Mouse (Mus musculus): ENCODE measurements around the gene Ubr2. TPM values are rescaled to one million over a fixed set of nuclear protein-coding genes. Genes with fewer than 3 reads are reported as not detected.

Ubr2 gene
- total and polyA plus RNA-seq, 3 experiments = 20.4 to 50.9 (median 39.6) TPM

- H3K79me2 ChIP-seq (replicated peaks; ENCODE audit: control insufficient read depth, extremely low read depth, insufficient read depth, poor library complexity, severe bottlenecking) = peaks cover 76% of the 10 kb centered on the region
- no peak overlapping the region for H3K9ac ChIP-seq (ENCODE audit: insufficient read depth, low read depth)
- no peak overlapping the region for H3K27ac ChIP-seq (ENCODE audit: insufficient read depth, low read depth)
- H3K36me3 ChIP-seq (replicated peaks in 1 of 2; ENCODE audit: control insufficient read depth in 1 of 2, insufficient read depth in 1 of 2, low read length in 1 of 2) = peaks cover 60 to 79% of the 10 kb centered on the region in 2 experiments
- peaks cover 19 to 44% of the 10 kb centered on the region in 2 experiments for H3K4me1 ChIP-seq (ENCODE audit: control insufficient read depth in 1 of 2, insufficient read depth in 2 of 2)
- no peaks in the 10 kb centered on the region for H3K27me3 ChIP-seq (replicated peaks)
- DNase-seq (ENCODE audit: extremely low read depth) = no peak
- no peak overlapping the region for H3K4me2 ChIP-seq (ENCODE audit: insufficient read depth, low read depth, poor library complexity, severe bottlenecking)
- no peak for TF ChIP-seq ZC3H11A (IDR thresholded peaks at IDR 0.05; ENCODE audit: low read depth, low read length)
- TF ChIP-seq POLR2A (IDR thresholded peaks at IDR 0.05; ENCODE audit: low read depth, low read length) = no peak
- no peak for TF ChIP-seq SIN3A (IDR thresholded peaks at IDR 0.05; ENCODE audit: low read length)
- TF ChIP-seq BHLHE40 (IDR thresholded peaks at IDR 0.05; ENCODE audit: low read depth, low read length) = no peak
- no peak for TF ChIP-seq MXI1 (IDR thresholded peaks at IDR 0.05; ENCODE audit: low read depth, low read length)
- TF ChIP-seq GABPA (IDR thresholded peaks at IDR 0.05; ENCODE audit: insufficient replicate concordance, low read depth, low read length) = no peak
- no peak for TF ChIP-seq ELF1 (IDR thresholded peaks at IDR 0.05; ENCODE audit: low read depth, low read length)
- no peak for TF ChIP-seq POLR2AphosphoS2 (IDR thresholded peaks at IDR 0.05; ENCODE audit: low read depth, low read length)
- TF ChIP-seq SMC3 (IDR thresholded peaks at IDR 0.05; ENCODE audit: low read depth, low read length) = no peak
- TF ChIP-seq TCF12 (IDR thresholded peaks at IDR 0.05; ENCODE audit: low read depth, low read length) = no peak
- TF ChIP-seq NELFE (IDR thresholded peaks at IDR 0.05; ENCODE audit: low read depth, low read length) = no peak
- TF ChIP-seq ETS1 (conservative IDR thresholded peaks at IDR 0.05; ENCODE audit: low read depth, low read length) = no peak
- no peak for TF ChIP-seq NRF1 (IDR thresholded peaks at IDR 0.05; ENCODE audit: low read depth, low read length)
- no peak for TF ChIP-seq RCOR1 (conservative IDR thresholded peaks at IDR 0.05; ENCODE audit: low read depth, low read length)
- TF ChIP-seq UBTF (IDR thresholded peaks at IDR 0.05; ENCODE audit: low read depth, low read length) = no peak
- no peak for TF ChIP-seq PAX5 (IDR thresholded peaks at IDR 0.05; ENCODE audit: low read length)
- TF ChIP-seq EP300 (IDR thresholded peaks at IDR 0.05; ENCODE audit: low read length) = no peak
- no peak for TF ChIP-seq TBP (conservative IDR thresholded peaks at IDR 0.05; ENCODE audit: low read depth, low read length)
- no peak for TF ChIP-seq CHD1 (IDR thresholded peaks at IDR 0.05; ENCODE audit: low read depth, low read length)
- H3K4me3 ChIP-seq (replicated peaks in 1 of 3; ENCODE audit: low read depth in 2 of 3, low read length in 2 of 3, poor library complexity in 1 of 3) = no peak overlapping the region
- dilution Hi-C loops (cut with MboI; ENCODE audit: extremely low pct_ligation_motif_present, extremely low pct_unique_long_range_greater_than_20kb, low sequenced_read_pairs) (no loop called here), in situ Hi-C loops (cut with MboI; ENCODE audit: low pct_ligation_motif_present, low pct_unique_long_range_greater_than_20kb, low sequenced_read_pairs) (no loop called here)
- H3K9me3 ChIP-seq (replicated peaks; ENCODE audit: low read length) = no peaks in the 10 kb centered on the region
Measured at GRCm38 (mm10) chr17:47003305-47003704, 7.1 kb downstream of the Ubr2 start.

- peaks cover 68 to 83% of the 10 kb centered on the region in 2 experiments for H3K36me3 ChIP-seq (replicated peaks in 1 of 2; ENCODE audit: control insufficient read depth in 1 of 2, insufficient read depth in 1 of 2, low read length in 1 of 2)
- H3K9ac ChIP-seq (ENCODE audit: insufficient read depth, low read depth) = no peak overlapping the region
- DNase-seq (ENCODE audit: extremely low read depth) = no peak
- in situ Hi-C loops (cut with MboI; ENCODE audit: low pct_ligation_motif_present, low pct_unique_long_range_greater_than_20kb, low sequenced_read_pairs) (no loop called here), dilution Hi-C loops (cut with MboI; ENCODE audit: extremely low pct_ligation_motif_present, extremely low pct_unique_long_range_greater_than_20kb, low sequenced_read_pairs) (no loop called here)
- H3K9me3 ChIP-seq (replicated peaks; ENCODE audit: low read length) = no peaks in the 10 kb centered on the region
- no peaks in the 10 kb centered on the region for H3K27me3 ChIP-seq (replicated peaks)
- H3K4me1 ChIP-seq (ENCODE audit: control insufficient read depth in 1 of 2, insufficient read depth in 2 of 2) = peaks cover 15 to 40% of the 10 kb centered on the region in 2 experiments
- H3K4me2 ChIP-seq (ENCODE audit: insufficient read depth, low read depth, poor library complexity, severe bottlenecking) = no peak overlapping the region
- peaks cover 69% of the 10 kb centered on the region for H3K79me2 ChIP-seq (replicated peaks; ENCODE audit: control insufficient read depth, extremely low read depth, insufficient read depth, poor library complexity, severe bottlenecking)
- H3K4me3 ChIP-seq (replicated peaks in 1 of 3; ENCODE audit: low read depth in 2 of 3, low read length in 2 of 3, poor library complexity in 1 of 3) = no peak overlapping the region
- TF ChIP-seq JUND (conservative IDR thresholded peaks at IDR 0.05; ENCODE audit: low read depth, low read length) = no peak
- no peak for TF ChIP-seq HCFC1 (IDR thresholded peaks at IDR 0.05; ENCODE audit: low read depth, low read length)
- TF ChIP-seq POLR2AphosphoS2 (IDR thresholded peaks at IDR 0.05; ENCODE audit: low read depth, low read length) = no peak
- no peak for TF ChIP-seq JUN (IDR thresholded peaks at IDR 0.05; ENCODE audit: insufficient read depth, low read depth, low read length)
- no peak for TF ChIP-seq PAX5 (IDR thresholded peaks at IDR 0.05; ENCODE audit: low read length)
- no peak for TF ChIP-seq TBP (conservative IDR thresholded peaks at IDR 0.05; ENCODE audit: low read depth, low read length)
- TF ChIP-seq E2F4 (IDR thresholded peaks at IDR 0.05; ENCODE audit: insufficient replicate concordance, low read depth, low read length) = no peak
- no peak for TF ChIP-seq USF1 (IDR thresholded peaks at IDR 0.05; ENCODE audit: low read depth, low read length)
- TF ChIP-seq UBTF (IDR thresholded peaks at IDR 0.05; ENCODE audit: low read depth, low read length) = no peak
- no peak overlapping the region for H3K27ac ChIP-seq (ENCODE audit: insufficient read depth, low read depth)
Measured at GRCm38 (mm10) chr17:47002401-47002800, 8.0 kb downstream of the Ubr2 start.

Measured in CH12.LX (cell line).